Mouse (Mus musculus): ENCODE results near the gene 5330417C22Rik. TPM values are rescaled to one million over a fixed set of nuclear protein-coding genes. Genes with fewer than 3 reads are reported as not detected.
A peak's percentile ranks its signal among the peaks of the same experiment; 100 is the strongest.

5330417C22Rik gene
- total RNA-seq, 2 experiments from 2014 or later = 0.04 TPM; not detected in 1

- 0 out of 2 replicates have a peak, but pooled peaks have one; percentile 17 for ATAC-seq (ENCODE audit: poor library complexity, severe bottlenecking)
These were observed 121.2 kb downstream of the 5330417C22Rik start, which contains the start of gene Celsr2 for GRCm38 (mm10) chr3:108414857-108415830. Gene Celsr2 (minus strand): TSS chr3:108415552.

DNA sequence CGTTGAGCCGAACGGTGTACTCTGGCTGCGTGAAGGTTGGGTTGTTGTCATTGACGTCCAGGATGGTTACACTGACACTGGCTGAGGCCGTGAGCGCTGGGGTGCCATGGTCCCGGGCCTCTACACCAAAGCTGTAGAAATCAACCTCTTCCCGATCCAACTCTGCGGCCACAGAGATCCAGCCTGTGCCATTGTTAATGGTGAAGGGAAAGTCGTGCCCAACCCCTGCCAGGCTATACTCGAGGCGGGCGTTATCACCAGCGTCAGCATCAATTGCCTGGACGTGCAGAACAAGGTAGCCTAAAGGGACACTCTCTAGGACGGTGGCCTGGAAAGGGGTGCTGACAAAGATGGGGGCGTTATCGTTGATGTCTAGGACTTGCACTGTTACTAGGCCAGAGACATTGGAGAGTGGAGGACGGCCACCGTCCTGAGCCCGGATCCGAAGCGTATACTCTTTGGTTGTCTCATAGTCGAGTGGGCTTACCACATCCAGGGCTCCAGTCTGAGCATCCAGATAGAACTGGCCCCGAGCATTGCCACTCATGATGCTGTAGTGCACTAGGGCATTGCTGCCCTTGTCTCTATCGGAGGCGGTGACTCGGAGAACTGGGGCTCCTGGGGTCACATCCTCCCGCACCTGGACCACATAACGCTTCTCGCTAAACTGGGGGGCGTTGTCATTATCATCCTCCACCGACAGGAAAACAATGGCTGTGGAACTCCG is 122.5 kb downstream of the 5330417C22Rik start:
- ATAC-seq (ENCODE audit: poor library complexity, severe bottlenecking) = no peak

- no peak for ATAC-seq (ENCODE audit: poor library complexity, severe bottlenecking)
These were observed 124.6 kb downstream of the 5330417C22Rik start for GRCm38 (mm10) chr3:108411754-108412121.

- no peak for ATAC-seq (ENCODE audit: poor library complexity, severe bottlenecking)
These were observed 125.1 kb downstream of the 5330417C22Rik start for GRCm38 (mm10) chr3:108411026-108411753.

GRCm38 (mm10) chr3:108410359-108410714 is 126.0 kb downstream of the 5330417C22Rik start:
- ATAC-seq (ENCODE audit: poor library complexity, severe bottlenecking) = no peak

- ATAC-seq (ENCODE audit: poor library complexity, severe bottlenecking) = no peak
These were observed 126.5 kb downstream of the 5330417C22Rik start for GRCm38 (mm10) chr3:108409656-108410358.

DNA sequence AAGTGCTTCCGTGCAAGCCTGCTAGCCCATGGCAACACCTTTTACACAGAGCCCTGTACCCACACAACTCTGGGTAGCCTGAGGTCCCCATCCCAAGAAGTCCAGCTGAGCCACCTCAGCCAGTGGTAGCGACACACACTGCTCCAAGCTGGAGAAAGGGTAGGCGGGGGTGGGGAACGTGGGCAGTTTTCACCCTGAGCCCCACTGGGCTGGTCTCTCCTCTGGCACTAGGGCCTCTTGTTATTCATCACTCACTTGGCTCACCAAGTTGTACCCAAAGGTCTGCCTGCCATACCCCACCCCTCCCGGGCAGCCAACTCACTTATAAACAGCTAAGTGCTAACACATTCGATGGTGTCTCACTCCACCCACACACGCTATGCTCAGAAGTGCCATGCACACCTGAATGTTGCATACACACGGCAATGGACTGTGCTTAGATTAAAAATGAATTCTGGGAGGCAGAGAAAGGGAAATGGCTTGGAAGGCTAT is 127.8 kb downstream of the 5330417C22Rik start:
- ATAC-seq (ENCODE audit: poor library complexity, severe bottlenecking) = no peak

DNA sequence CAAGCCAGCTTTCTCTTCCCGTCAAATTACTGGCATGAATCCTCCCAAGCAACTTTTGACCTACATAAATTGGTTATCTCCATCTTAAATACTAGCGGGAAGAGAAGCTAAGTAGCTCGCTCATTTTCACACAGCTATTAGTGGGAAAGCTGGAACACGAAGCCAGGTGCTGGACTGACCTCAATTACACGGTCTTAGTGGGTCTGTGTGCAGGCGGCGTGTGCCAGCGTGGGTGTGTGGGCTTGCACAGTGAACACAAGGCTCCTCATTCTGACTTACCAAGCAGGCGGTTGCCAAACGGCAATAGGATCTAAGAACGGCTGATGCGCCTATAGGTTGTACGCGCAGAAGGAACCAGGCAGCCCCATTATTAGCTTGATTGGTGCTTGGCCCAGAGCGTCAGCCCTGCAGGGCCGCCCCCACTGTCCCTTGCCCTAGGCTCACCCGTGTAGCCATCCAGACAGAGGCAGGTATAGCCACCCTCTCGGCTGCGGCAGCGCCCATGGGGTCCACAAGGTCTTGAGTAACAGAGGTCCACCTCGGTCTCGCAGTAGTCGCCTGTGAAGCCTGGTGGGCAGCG is 129.9 kb downstream of the 5330417C22Rik start:
- ATAC-seq (ENCODE audit: poor library complexity, severe bottlenecking) = no peak

Other genes starting within 250 kb of the 5330417C22Rik start
- gene Mybphl, start 171.6 kb downstream of the 5330417C22Rik start, total RNA-seq (2015) = not detected in 2 replicates
- gene Mybphl, start 171.6 kb downstream of the 5330417C22Rik start, total RNA-seq (2017) = not detected in 2 replicates
- gene Psrc1, start 152.7 kb downstream of the 5330417C22Rik start, total RNA-seq (2015) = 11.9 and 12.2 TPM in 2 replicates
- 12.8 and 15.4 TPM in 2 replicates for gene Psrc1, start 152.7 kb downstream of the 5330417C22Rik start, total RNA-seq (2017)
- gene Celsr2, start 121.0 kb downstream of the 5330417C22Rik start, total RNA-seq (2015) = 0.75 and 0.94 TPM in 2 replicates
- gene Celsr2, start 121.0 kb downstream of the 5330417C22Rik start, total RNA-seq (2017) = 0.22 and 0.81 TPM in 2 replicates
- 19.2 and 19.9 TPM in 2 replicates for gene Sars, start 91.3 kb downstream of the 5330417C22Rik start, total RNA-seq (2015)
- gene Sars, start 91.3 kb downstream of the 5330417C22Rik start, total RNA-seq (2017) = 241 and 283 TPM in 2 replicates
- gene 1700013F07Rik, start 2.4 kb downstream of the 5330417C22Rik start, total RNA-seq (2015) = not detected in 2 replicates
- gene 1700013F07Rik, start 2.4 kb downstream of the 5330417C22Rik start, total RNA-seq (2017) = not detected in 2 replicates
- gene Tmem167b, start 25.9 kb upstream of the 5330417C22Rik start, total RNA-seq (2015) = 16.5 and 18.2 TPM in 2 replicates
- 45.9 and 46.3 TPM in 2 replicates for gene Tmem167b, start 25.9 kb upstream of the 5330417C22Rik start, total RNA-seq (2017)
- 32.1 and 32.6 TPM in 2 replicates for gene Taf13, start 35.2 kb upstream of the 5330417C22Rik start, total RNA-seq (2015)
- gene Taf13, start 35.2 kb upstream of the 5330417C22Rik start, total RNA-seq (2017) = 36.8 and 37.7 TPM in 2 replicates
- 3.3 and 4.4 TPM in 2 replicates for gene Wdr47, start 54.7 kb upstream of the 5330417C22Rik start, total RNA-seq (2015)
- gene Wdr47, start 54.7 kb upstream of the 5330417C22Rik start, total RNA-seq (2017) = 8.1 and 8.7 TPM in 2 replicates
- gene Clcc1, start 117.4 kb upstream of the 5330417C22Rik start, total RNA-seq (2015) = 30.6 and 36.6 TPM in 2 replicates
- 68.9 and 74.7 TPM in 2 replicates for gene Clcc1, start 117.4 kb upstream of the 5330417C22Rik start, total RNA-seq (2017)
- 32.1 and 37.2 TPM in 2 replicates for gene Gpsm2, start 185.8 kb upstream of the 5330417C22Rik start, total RNA-seq (2015)
- gene Gpsm2, start 185.8 kb upstream of the 5330417C22Rik start, total RNA-seq (2017) = 49.9 and 50.4 TPM in 2 replicates
- gene Aknad1, start 203.1 kb upstream of the 5330417C22Rik start, total RNA-seq (2015) = 0.07 TPM in 1 of 2 replicates, not detected in the other
- gene Aknad1, start 203.1 kb upstream of the 5330417C22Rik start, total RNA-seq (2017) = 0.26 TPM in 1 of 2 replicates, not detected in the other

Data from megakaryocyte, adult 5-6 weeks (primary cell).